In the genomic region with DNA sequence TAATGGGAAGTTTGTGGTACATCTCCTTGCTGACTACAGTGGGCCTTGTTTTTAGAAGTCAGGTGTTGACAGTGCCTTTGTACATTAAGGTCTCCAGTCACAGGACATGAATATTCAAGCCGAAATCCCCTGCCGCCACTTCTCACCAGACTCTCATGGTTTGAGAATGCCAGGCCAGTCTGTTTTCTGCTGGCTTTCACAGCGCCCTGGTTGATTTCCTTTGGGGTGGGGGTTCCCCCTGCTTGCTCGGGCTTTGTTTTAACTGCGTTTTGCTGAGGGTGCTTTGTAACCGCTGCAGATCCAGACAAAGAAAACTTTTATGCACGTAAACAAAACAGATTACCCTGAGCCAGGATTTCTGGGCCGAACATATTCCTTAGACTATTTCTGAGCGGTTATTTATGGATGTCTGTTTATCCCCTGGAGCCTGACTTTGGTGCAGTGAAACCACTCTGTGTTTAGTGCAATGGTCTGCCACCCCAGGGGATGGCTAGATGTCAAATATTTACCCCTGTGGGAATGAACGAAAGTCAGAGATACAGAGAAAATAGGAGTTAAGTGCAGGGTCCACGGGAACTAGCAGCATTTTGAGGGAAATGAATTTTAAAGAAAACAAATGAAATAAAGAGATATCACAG, we compare ENCODE assay signal across 8 mouse cellular contexts.
A peak's percentile ranks its signal among the peaks of the same experiment; 100 is the strongest.
DNase-seq lines count a peak whose midpoint lies in the region; ATAC-seq lines count a peak whose summit lies in the region.

No protein-coding gene starts in this region.

- no peak for ATAC-seq in heart, embryonic 11.5 days (replicated peaks; ENCODE audit: insufficient number of reproducible peaks, low FRiP score, low TSS enrichment)
- ATAC-seq in embryonic facial prominence, embryonic 11.5 days (replicated peaks; ENCODE audit: insufficient number of reproducible peaks, low FRiP score, low TSS enrichment, low read depth) = no peak
- ATAC-seq in heart, embryonic 14.5 days (ENCODE audit: insufficient number of reproducible peaks, insufficient read depth, low FRiP score, low read depth) = no peak

- no peaks in the 10 kb centered on the region for H3K36me3 ChIP-seq in heart, embryonic 11.5 days (ENCODE audit: control insufficient read depth, insufficient read depth, low read length)
- no peaks in the 10 kb centered on the region for H3K36me3 ChIP-seq in embryonic facial prominence, embryonic 11.5 days (replicated peaks; ENCODE audit: control insufficient read depth, insufficient read depth, low read depth, low read length)
- H3K36me3 ChIP-seq in heart, embryonic 14.5 days (ENCODE audit: control insufficient read depth, insufficient read depth, low read length) = no peaks in the 10 kb centered on the region
- H3K36me3 ChIP-seq in midbrain, embryonic 10.5 days = no peaks in the 10 kb centered on the region

- H3K4me3 ChIP-seq in heart, embryonic 11.5 days (ENCODE audit: low read depth, low read length) = no peak overlapping the region
- H3K4me3 ChIP-seq in embryonic facial prominence, embryonic 11.5 days (ENCODE audit: low read depth, low read length) = no peak overlapping the region
- H3K4me3 ChIP-seq in heart, embryonic 14.5 days (ENCODE audit: control insufficient read depth in 1 of 2, insufficient read depth in 1 of 2, low read depth in 1 of 2, low read length in 2 of 2) = no peak overlapping the region
- no peak overlapping the region for H3K4me3 ChIP-seq in midbrain, embryonic 10.5 days

- DNase-seq in heart, adult 8-10 months (ENCODE audit: low spot score) = no peak
- peak; percentile 22 for DNase-seq in embryonic facial prominence, embryonic 11.5 days (ENCODE audit: low spot score)
- peak; percentile 18 for DNase-seq in midbrain, embryonic 10.5 days (ENCODE audit: low spot score)
- DNase-seq in urinary bladder, postnatal 14 days (ENCODE audit: low spot score) = no peak
- DNase-seq in kidney, adult 18-20 months = no peak
- DNase-seq in spleen, postnatal 36 days (ENCODE audit: low spot score in 2 of 2) = no peak

- H3K4me2 ChIP-seq in heart, embryonic 11.5 days = no peak overlapping the region
- H3K4me2 ChIP-seq in embryonic facial prominence, embryonic 11.5 days (ENCODE audit: low read depth, low read length) = no peak overlapping the region
- no peak overlapping the region for H3K4me2 ChIP-seq in heart, embryonic 14.5 days (ENCODE audit: low read length)

- WGBS in heart, embryonic 11.5 days (ENCODE audit: insufficient replicate concordance) = 47% methylated on average over 11 of the region's 11 CpGs
- 30% methylated on average over 11 of the region's 11 CpGs for WGBS in embryonic facial prominence, embryonic 11.5 days
- 31% methylated on average over 11 of the region's 11 CpGs for WGBS in heart, embryonic 14.5 days
- WGBS in midbrain, embryonic 10.5 days = 34% methylated on average over 11 of the region's 11 CpGs

- no peaks in the 10 kb centered on the region for H3K27me3 ChIP-seq in heart, embryonic 11.5 days (ENCODE audit: control insufficient read depth, insufficient read depth, low read length)
- H3K27me3 ChIP-seq in embryonic facial prominence, embryonic 11.5 days (ENCODE audit: control insufficient read depth, insufficient read depth, low read length) = no peaks in the 10 kb centered on the region
- H3K27me3 ChIP-seq in heart, embryonic 14.5 days (ENCODE audit: control insufficient read depth, insufficient read depth, low read length) = no peaks in the 10 kb centered on the region
- peaks cover 5% of the 10 kb centered on the region; the same call in 1 of the 2 replicates for H3K27me3 ChIP-seq in midbrain, embryonic 10.5 days (ENCODE audit: low read depth, poor library complexity, severe bottlenecking)

- 0 out of 2 replicates have a peak overlapping the region, but pooled peaks have one; percentile 22 for H3K9ac ChIP-seq in heart, embryonic 11.5 days (ENCODE audit: low read depth, low read length)
- peak overlapping the region; percentile 36; the same call in 1 of the 2 replicates for H3K9ac ChIP-seq in embryonic facial prominence, embryonic 11.5 days (replicated peaks; ENCODE audit: low read length)
- peak overlapping the region; percentile 22; the same call in 1 of the 2 replicates for H3K9ac ChIP-seq in heart, embryonic 14.5 days (ENCODE audit: low read length)

- no peak overlapping the region for H3K27ac ChIP-seq in heart, embryonic 11.5 days (ENCODE audit: low read depth, low read length)
- 0 out of 2 replicates have a peak overlapping the region, but pooled peaks have one; percentile 28 for H3K27ac ChIP-seq in embryonic facial prominence, embryonic 11.5 days (replicated peaks; ENCODE audit: low read depth, low read length)
- 0 out of 4 replicates have a peak overlapping the region, but pooled peaks of 1 of the 2 experiments have one; percentile 4 for H3K27ac ChIP-seq in heart, embryonic 14.5 days (replicated peaks in 1 of 2; ENCODE audit: control insufficient read depth in 1 of 2, insufficient read depth in 1 of 2, low read depth in 2 of 2, low read length in 2 of 2)
- H3K27ac ChIP-seq in midbrain, embryonic 10.5 days (replicated peaks) = peak overlapping the region; percentile 79

- H3K9me3 ChIP-seq in heart, embryonic 11.5 days (replicated peaks; ENCODE audit: control insufficient read depth, low read length) = no peaks in the 10 kb centered on the region
- no peaks in the 10 kb centered on the region for H3K9me3 ChIP-seq in embryonic facial prominence, embryonic 11.5 days (replicated peaks; ENCODE audit: control insufficient read depth, low read length)
- no peaks in the 10 kb centered on the region for H3K9me3 ChIP-seq in heart, embryonic 14.5 days (ENCODE audit: control insufficient read depth, low read length)
- H3K9me3 ChIP-seq in midbrain, embryonic 10.5 days (replicated peaks) = no peaks in the 10 kb centered on the region

- peaks cover 21% of the 10 kb centered on the region for H3K4me1 ChIP-seq in heart, embryonic 11.5 days (ENCODE audit: control insufficient read depth, insufficient read depth, low read length)
- H3K4me1 ChIP-seq in embryonic facial prominence, embryonic 11.5 days (ENCODE audit: control insufficient read depth, insufficient read depth, low read length) = peaks cover 5% of the 10 kb centered on the region
- peaks cover 15 to 23% of the 10 kb centered on the region in 2 experiments for H3K4me1 ChIP-seq in heart, embryonic 14.5 days (ENCODE audit: control insufficient read depth in 2 of 2, insufficient read depth in 2 of 2, low read length in 2 of 2)
- H3K4me1 ChIP-seq in midbrain, embryonic 10.5 days = peaks cover 26% of the 10 kb centered on the region

Comparison
In these comparisons a context has a peak if more than half of its experiments do, and no peak if none do; other contexts are left out.
1. DNase-seq: peak in embryonic facial prominence, embryonic 11.5 days (single experiment) and midbrain, embryonic 10.5 days (single experiment); none in heart, adult 8-10 months (single experiment), urinary bladder, postnatal 14 days (single experiment), kidney, adult 18-20 months (single experiment) and spleen, postnatal 36 days (0 of 2).
2. Peak in every context shown above with its lines, with median percentiles within 50 percentile points of each other: H3K9ac ChIP-seq.